Comparison of ENCODE assay signal across 8 mouse cellular contexts in genomic region chr10:61476440-61477165, GRCm38 (mm10). TPM values are rescaled to one million over a fixed set of nuclear protein-coding genes. Genes with fewer than 3 reads are reported as not detected.
DNase-seq lines count a peak whose midpoint lies in the region; ATAC-seq and TF ChIP-seq lines count a peak whose summit lies in the region.

No protein-coding gene starts in this region.

- 0 out of 2 replicates have a peak, but pooled peaks have one; percentile 0 for ATAC-seq in frontal cortex, adult (ENCODE audit: low TSS enrichment)
- no peak for ATAC-seq in limb, embryonic 14.5 days (ENCODE audit: low FRiP score, low read depth)
- no peak for ATAC-seq in stomach, embryonic 14.5 days (ENCODE audit: insufficient number of reproducible peaks, insufficient read depth, low FRiP score, low read depth)
- ATAC-seq in cerebellum, adult (ENCODE audit: insufficient number of reproducible peaks, low FRiP score, low TSS enrichment), result no peak; the same call in 1 of the 2 replicates

- peak overlapping the region; percentile 91 for H3K4me2 ChIP-seq in limb, embryonic 14.5 days (replicated peaks; ENCODE audit: low read depth, low read length, severe bottlenecking)
- H3K4me2 ChIP-seq in stomach, embryonic 14.5 days (replicated peaks; ENCODE audit: low read depth, low read length), result peak overlapping the region; percentile 95

- no peak for TF ChIP-seq POLR2A in limb, embryonic 14.5 days (IDR thresholded peaks at IDR 0.05; ENCODE audit: borderline replicate concordance, extremely low read depth, insufficient read depth, insufficient read length)

- no peaks in the 10 kb centered on the region for H3K27me3 ChIP-seq in limb, embryonic 14.5 days (ENCODE audit: control insufficient read depth, insufficient read depth, low read length)
- H3K27me3 ChIP-seq in stomach, embryonic 14.5 days (ENCODE audit: control insufficient read depth, insufficient read depth, low read length), result no peaks in the 10 kb centered on the region

- WGBS in limb, embryonic 14.5 days, result 4% methylated on average over 15 of the region's 15 CpGs
- WGBS in stomach, embryonic 14.5 days, result 4% methylated on average over 15 of the region's 15 CpGs

- peak overlapping the region; percentile 82 for H3K4me3 ChIP-seq in brown adipose tissue, adult 24 weeks (ENCODE audit: insufficient read depth, low read depth, low read length)
- H3K4me3 ChIP-seq in limb, embryonic 14.5 days (replicated peaks; ENCODE audit: low read length), result peak overlapping the region; percentile 82
- peak overlapping the region; percentile 73 for H3K4me3 ChIP-seq in stomach, embryonic 14.5 days (ENCODE audit: low read depth, low read length)

- no peak for DNase-seq in frontal cortex, postnatal 25 days (ENCODE audit: low spot score in 2 of 2)
- DNase-seq in heart, adult 8-10 months (ENCODE audit: low spot score), result peak; percentile 21
- no peak for DNase-seq in limb, embryonic 14.5 days (ENCODE audit: low spot score)
- DNase-seq in right cerebral cortex, adult 18-20 months, result no peak

- H3K9ac ChIP-seq in limb, embryonic 14.5 days (ENCODE audit: low read depth, low read length, severe bottlenecking), result peak overlapping the region; percentile 71
- peak overlapping the region; percentile 34 for H3K9ac ChIP-seq in stomach, embryonic 14.5 days (replicated peaks; ENCODE audit: low read depth, low read length)

- H3K36me3 ChIP-seq in limb, embryonic 14.5 days (ENCODE audit: control insufficient read depth, insufficient read depth, low read length), result no peaks in the 10 kb centered on the region
- no peaks in the 10 kb centered on the region for H3K36me3 ChIP-seq in stomach, embryonic 14.5 days (ENCODE audit: control insufficient read depth, insufficient read depth, low read length)

- no peak overlapping the region for H3K27ac ChIP-seq in brown adipose tissue, adult 24 weeks (replicated peaks; ENCODE audit: low read depth, low read length)
- H3K27ac ChIP-seq in limb, embryonic 14.5 days (replicated peaks; ENCODE audit: low read depth, low read length), result no peak overlapping the region
- no peak overlapping the region for H3K27ac ChIP-seq in stomach, embryonic 14.5 days (ENCODE audit: low read length)

- H3K9me3 ChIP-seq in limb, embryonic 14.5 days (ENCODE audit: control insufficient read depth, low read length), result no peaks in the 10 kb centered on the region
- no peaks in the 10 kb centered on the region for H3K9me3 ChIP-seq in stomach, embryonic 14.5 days (ENCODE audit: control insufficient read depth, low read depth, low read length)

- no peaks in the 10 kb centered on the region for H3K4me1 ChIP-seq in brown adipose tissue, adult 24 weeks (ENCODE audit: control insufficient read depth, insufficient read depth, insufficient read length, low read length)
- H3K4me1 ChIP-seq in limb, embryonic 14.5 days (ENCODE audit: control insufficient read depth, insufficient read depth, low read length), result peaks cover 10% of the 10 kb centered on the region
- no peaks in the 10 kb centered on the region for H3K4me1 ChIP-seq in stomach, embryonic 14.5 days (ENCODE audit: control insufficient read depth, insufficient read depth, low read length)

RNA-seq across cellular contexts. Expression of gene Lrrc20, which starts 1.0 kb away (rescaled TPM):
- polyA plus RNA-seq in brown adipose tissue, adult 24 weeks (2012; ENCODE audit: insufficient read depth, insufficient read length, missing spikeins), result 9.1 and 11.6 TPM in 2 replicates
- total RNA-seq in heart, adult 8-10 months (2022), result 10 to 100 TPM; 32.7 to 43.3 (median 40.3) TPM
- 11.3 and 15.3 TPM in 2 replicates for polyA plus RNA-seq in limb, embryonic 14.5 days (2012; rRNA removed)
- 10.2 and 10.4 TPM in 2 replicates for polyA plus RNA-seq in limb, embryonic 14.5 days (2014; fragmentation: Nextera tagmentation; extraction: Ambion mirVana)
- 5.3 and 6.9 TPM in 2 replicates for polyA plus RNA-seq in stomach, embryonic 14.5 days (2014; fragmentation: Nextera tagmentation; extraction: Ambion mirVana)

RNA-seq across cellular contexts. Expression of gene Eif4ebp2, which starts 24.1 kb away (rescaled TPM):
- 81.2 and 120 TPM in 2 replicates for polyA plus RNA-seq in brown adipose tissue, adult 24 weeks (2012; ENCODE audit: insufficient read depth, insufficient read length, missing spikeins)
- 10 to 100 TPM; 59.5 to 77.7 (median 70.8) TPM for total RNA-seq in heart, adult 8-10 months (2022)
- polyA plus RNA-seq in limb, embryonic 14.5 days (2012; rRNA removed), result 55.4 and 77.6 TPM in 2 replicates
- polyA plus RNA-seq in limb, embryonic 14.5 days (2014; fragmentation: Nextera tagmentation; extraction: Ambion mirVana), result 42.7 and 50.4 TPM in 2 replicates
- 52.0 and 52.8 TPM in 2 replicates for polyA plus RNA-seq in stomach, embryonic 14.5 days (2014; fragmentation: Nextera tagmentation; extraction: Ambion mirVana)

RNA-seq across cellular contexts. Expression of gene Nodal, which starts 58.8 kb away (rescaled TPM):
- polyA plus RNA-seq in brown adipose tissue, adult 24 weeks (2012; ENCODE audit: insufficient read depth, insufficient read length, missing spikeins), result not detected in 2 replicates
- under 1 TPM in 1 of 4 experiments, not detected in 3; 0.11 TPM for total RNA-seq in heart, adult 8-10 months (2022)
- polyA plus RNA-seq in limb, embryonic 14.5 days (2012; rRNA removed), result 0.10 and 0.16 TPM in 2 replicates
- 0.19 TPM in 1 of 2 replicates, not detected in the other for polyA plus RNA-seq in limb, embryonic 14.5 days (2014; fragmentation: Nextera tagmentation; extraction: Ambion mirVana)
- 0.27 TPM in 1 of 2 replicates, not detected in the other for polyA plus RNA-seq in stomach, embryonic 14.5 days (2014; fragmentation: Nextera tagmentation; extraction: Ambion mirVana)
